Mouse (Mus musculus) NIH3T3 (cell line): Measurements from ENCODE around the gene Fah.

Experiments used
- DNase-seq: peaks from one replicate; pipeline ENCODE4 v3.0.0-alpha.2; 2012; ENCODE audit warnings: low read depth

The Fah gene

GRCm38 (mm10) chr7:84594917-84595303 lies 11.6 kb downstream of the Fah start:
- DNase-seq, result no peak

DNA sequence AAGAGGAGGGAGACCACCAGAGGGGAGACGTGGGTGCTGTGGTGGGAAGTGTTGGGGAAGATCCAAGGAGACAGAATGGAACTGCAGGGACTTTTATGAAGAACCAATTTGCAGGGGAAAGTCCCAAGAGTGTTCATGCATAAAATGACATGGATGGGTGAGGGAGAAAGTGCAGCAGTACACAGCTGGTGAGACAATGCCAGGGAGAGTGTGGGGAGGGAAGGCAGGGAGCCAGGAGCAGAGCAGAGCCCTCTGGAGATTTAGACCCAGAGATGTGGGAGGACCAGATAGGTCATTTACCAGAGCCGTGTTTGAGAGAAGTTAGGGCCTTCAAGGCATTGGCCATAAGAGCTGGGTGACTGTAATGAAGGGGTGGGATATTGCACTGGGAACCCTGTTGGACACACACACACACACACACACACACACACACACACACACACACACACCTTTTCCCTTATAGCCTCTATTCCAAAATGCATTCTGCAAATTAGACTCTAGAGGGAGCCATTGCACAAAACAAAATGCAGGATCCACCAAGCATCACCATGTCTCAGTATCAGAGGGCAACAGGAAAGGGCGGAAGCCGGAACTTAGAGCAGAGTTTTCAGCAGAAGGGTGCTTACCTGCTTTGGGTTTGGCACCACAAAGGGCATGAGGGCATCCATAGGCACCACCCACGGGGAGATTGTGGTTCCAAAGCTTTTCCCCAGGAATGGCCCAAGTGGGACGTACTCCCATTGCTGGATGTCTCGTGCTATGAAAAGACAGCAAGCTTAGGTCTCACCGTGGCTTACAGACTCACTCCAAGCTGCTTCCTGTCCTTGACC lies 12.2 kb downstream of the Fah start:
- peak; percentile 87 for DNase-seq

DNA sequence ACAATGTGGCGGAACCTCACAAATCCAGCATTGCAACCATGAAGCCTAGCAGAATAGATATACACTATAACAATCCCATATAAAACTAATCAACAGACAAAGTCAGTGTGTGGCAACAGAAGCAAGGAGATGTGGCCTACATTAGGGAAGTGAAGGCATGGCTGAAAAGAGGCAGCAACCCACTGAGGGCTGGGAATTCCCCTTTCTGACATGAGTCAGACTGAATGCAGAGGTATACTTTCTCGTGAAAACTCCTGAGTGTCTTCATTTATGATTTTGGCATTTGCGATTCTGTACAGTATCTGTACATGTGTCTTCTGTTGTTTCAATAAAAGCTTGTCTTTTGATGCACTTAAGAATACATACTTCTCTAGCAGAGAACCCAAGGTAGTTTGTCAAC lies 15.2 kb downstream of the Fah start:
- no peak for DNase-seq

DNA sequence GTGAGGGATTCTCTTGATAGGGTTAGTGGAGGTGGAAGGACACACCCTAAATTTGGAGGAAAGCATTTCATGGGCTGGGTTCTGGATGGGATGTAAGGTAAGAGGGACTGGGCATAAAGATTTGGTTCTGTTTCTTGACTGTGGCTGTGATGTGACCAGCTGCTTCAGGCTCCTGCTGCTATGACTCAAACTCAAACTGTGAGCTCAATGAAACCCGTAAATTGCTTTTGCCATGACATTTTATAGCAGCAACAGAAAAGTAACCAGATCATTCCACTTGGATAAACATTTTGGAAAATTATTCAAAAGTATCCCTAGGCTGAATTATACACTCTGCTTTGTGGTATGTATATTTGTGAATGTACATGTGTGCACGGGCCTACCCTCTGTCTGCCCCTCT lies 15.9 kb downstream of the Fah start:
- no peak for DNase-seq

GRCm38 (mm10) chr7:84587101-84587783 lies 19.3 kb downstream of the Fah start:
- no peak for DNase-seq

DNA sequence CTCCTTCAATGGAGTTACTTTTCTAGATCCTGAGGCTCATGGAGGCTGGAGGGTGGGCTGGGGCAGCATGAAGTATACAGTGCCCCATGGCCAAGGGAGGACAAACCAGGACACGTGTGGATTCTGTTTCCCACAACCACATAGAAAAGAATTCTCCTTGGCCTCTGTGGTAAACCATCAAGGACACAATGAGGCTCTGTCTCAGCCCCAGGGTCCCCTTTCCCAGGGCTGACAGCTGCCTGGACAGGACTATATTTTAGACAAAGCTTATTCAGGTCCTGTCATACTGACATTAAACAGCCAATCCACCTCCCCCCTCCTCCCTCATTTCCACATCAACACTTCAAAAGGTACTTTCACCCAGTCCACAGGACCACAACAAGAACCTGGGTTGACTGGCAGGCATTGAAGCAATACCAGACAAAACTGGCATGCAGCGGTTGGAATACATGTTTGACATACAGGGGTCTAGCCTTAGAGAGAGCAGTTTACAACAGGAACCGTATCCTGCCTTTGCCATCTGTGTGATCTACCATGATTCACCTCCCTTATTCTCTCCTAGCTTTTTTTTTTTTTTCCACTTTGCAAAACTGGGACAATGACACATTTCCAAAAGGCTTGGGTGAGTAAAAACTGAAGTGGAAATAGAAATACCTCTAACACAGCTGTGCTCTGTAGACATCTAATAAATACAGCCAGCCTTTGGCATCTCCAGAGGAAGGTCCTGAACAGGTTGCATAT lies 20.0 kb downstream of the Fah start:
- DNase-seq, result no peak

GRCm38 (mm10) chr7:84585086-84585485 lies 21.4 kb downstream of the Fah start:
- no peak for DNase-seq

- DNase-seq, result no peak
Measured at GRCm38 (mm10) chr7:84579769-84580168, 26.8 kb downstream of the Fah start.

GRCm38 (mm10) chr7:84578841-84579240 lies 27.7 kb downstream of the Fah start:
- DNase-seq, result no peak

DNA sequence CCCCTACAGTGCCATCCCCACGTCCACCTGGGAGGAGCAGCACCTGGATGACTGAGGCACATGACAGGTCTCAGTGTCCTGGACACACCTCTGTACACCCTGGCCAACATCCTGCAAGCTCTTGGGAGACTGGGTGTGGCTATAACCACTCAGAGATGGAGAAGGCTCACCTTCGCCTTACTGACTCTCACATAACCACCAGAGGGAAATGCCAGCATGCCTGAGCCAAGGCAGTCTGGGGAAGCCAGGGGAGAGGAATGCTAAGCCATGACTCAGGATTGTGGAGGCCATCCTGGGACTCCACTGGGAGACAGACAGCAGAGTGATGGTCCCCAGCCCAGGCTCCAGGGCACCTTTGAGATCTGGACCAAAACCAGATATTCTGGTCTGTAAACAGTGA lies 29.5 kb downstream of the Fah start:
- peak; percentile 35 for DNase-seq

GRCm38 (mm10) chr7:84566200-84566599 lies 40.3 kb downstream of the Fah start:
- DNase-seq, result peak; percentile 52

- DNase-seq, result peak; percentile 23
Measured at GRCm38 (mm10) chr7:84564236-84564635, 42.3 kb downstream of the Fah start.

- no peak for DNase-seq
Measured at GRCm38 (mm10) chr7:84560500-84560899, 46.0 kb downstream of the Fah start.

DNA sequence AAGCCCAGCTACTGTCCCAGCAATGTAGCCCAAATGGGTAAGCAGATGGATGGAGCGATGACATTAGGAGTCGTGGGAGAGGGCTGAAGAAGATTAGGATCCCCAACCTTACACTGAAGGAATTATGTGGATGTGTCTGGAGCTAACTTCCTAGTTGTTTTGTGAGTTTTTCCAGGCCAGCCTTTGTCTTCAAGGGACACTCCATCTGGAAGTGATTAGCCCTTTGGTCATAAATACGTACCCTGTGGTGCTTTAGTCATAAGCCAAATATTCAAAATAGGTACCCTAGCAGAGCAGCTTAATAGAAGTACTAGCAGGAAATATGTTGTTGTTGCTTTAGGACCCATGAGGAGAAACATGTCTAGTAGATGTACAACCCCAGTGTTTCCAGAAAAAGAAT lies 49.2 kb downstream of the Fah start:
- DNase-seq, result peak; percentile 87

- no peak for DNase-seq
Measured at GRCm38 (mm10) chr7:84555294-84555693, 51.2 kb downstream of the Fah start.

DNA sequence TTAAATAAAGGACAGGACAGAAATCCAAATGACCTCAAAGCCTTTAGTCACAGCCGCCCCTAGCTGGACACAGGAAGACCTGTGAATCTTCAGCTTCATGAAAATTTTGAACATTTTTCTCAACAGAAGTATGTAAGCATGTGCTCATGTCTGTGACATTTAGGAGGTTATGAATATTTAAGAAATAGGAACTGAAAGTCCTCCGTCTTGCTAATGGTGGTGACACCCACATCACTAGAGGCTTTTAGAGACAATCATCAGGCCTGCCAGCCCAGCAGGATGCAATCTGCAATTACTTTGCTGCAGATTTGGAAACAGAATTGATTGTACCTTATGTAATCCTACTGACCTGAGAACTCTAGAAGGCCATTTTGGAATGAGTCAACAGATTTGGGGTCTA lies 55.0 kb downstream of the Fah start:
- no peak for DNase-seq

DNA sequence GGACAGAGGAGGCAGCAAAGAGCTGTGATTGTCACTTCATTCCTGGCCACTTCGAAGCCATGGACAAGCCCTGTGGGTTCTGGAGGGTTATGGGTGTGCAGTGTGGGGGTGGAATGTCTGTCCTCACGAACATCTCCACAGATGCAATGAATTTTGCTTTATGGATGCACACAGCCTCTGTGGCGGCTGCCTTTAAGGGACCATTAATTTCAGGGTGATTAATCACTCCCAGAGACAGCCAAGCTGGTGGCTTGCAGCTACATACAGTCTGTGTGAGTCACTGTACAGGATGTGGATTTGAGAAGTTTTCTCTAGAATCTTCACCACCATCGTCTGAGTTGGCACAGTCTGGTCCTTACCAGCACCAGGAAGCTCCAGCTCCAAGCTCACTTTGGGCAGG lies 59.9 kb downstream of the Fah start:
- DNase-seq, result peak; percentile 63

DNA sequence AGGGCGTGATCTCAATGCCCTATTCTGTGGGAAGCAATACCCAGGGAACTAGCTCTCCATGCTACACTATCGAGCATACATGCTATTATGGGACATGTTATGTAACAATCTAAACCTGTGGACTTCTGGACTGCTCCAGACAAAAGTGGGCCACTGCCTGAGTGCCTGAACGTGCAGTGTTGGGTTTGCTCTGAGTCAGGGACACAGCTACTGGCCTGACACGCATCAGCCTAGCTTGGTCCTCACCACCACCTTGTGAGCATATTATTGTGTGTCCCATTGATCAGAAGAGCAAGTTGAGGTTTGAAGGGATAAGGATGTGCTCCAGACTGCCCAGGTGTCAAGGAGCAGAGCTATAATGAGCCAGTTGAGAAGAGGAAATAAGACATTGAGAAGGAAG lies 61.6 kb downstream of the Fah start:
- no peak for DNase-seq
